Mouse (Mus musculus): ENCODE data around the gene Cdc42ep4.

The Cdc42ep4 gene

GRCm38 (mm10) chr11:113749749-113750351, 1.8 kb downstream of the Cdc42ep4 start:
- no peak for DNase-seq (ENCODE audit: low spot score in 2 of 2)

GRCm38 (mm10) chr11:113748797-113749521, 2.7 kb downstream of the Cdc42ep4 start:
- DNase-seq (ENCODE audit: low spot score in 2 of 2) = no peak

GRCm38 (mm10) chr11:113747725-113748380, 3.8 kb downstream of the Cdc42ep4 start:
- no peak for DNase-seq (ENCODE audit: low spot score in 2 of 2)

- DNase-seq (ENCODE audit: low spot score in 2 of 2) = no peak
These were observed 4.6 kb downstream of the Cdc42ep4 start for GRCm38 (mm10) chr11:113747056-113747455.

- DNase-seq (ENCODE audit: low spot score in 2 of 2) = no peak
These were observed 5.7 kb downstream of the Cdc42ep4 start for GRCm38 (mm10) chr11:113745961-113746360.

- DNase-seq (ENCODE audit: low spot score in 2 of 2) = no peak
These were observed 8.7 kb downstream of the Cdc42ep4 start for GRCm38 (mm10) chr11:113742998-113743397.

GRCm38 (mm10) chr11:113740100-113740499, 11.6 kb downstream of the Cdc42ep4 start:
- no peak for DNase-seq (ENCODE audit: low spot score in 2 of 2)

- DNase-seq (ENCODE audit: low spot score in 2 of 2) = no peak
These were observed 12.5 kb downstream of the Cdc42ep4 start for GRCm38 (mm10) chr11:113739213-113739612.

- DNase-seq (ENCODE audit: low spot score in 2 of 2) = no peak
These were observed 13.8 kb downstream of the Cdc42ep4 start for GRCm38 (mm10) chr11:113737912-113738311.

- no peak for DNase-seq (ENCODE audit: low spot score in 2 of 2)
These were observed 14.2 kb downstream of the Cdc42ep4 start for GRCm38 (mm10) chr11:113737553-113737854.

- no peak for DNase-seq (ENCODE audit: low spot score in 2 of 2)
These were observed 14.7 kb downstream of the Cdc42ep4 start for GRCm38 (mm10) chr11:113736848-113737552.

GRCm38 (mm10) chr11:113735151-113735550, 16.5 kb downstream of the Cdc42ep4 start:
- DNase-seq (ENCODE audit: low spot score in 2 of 2) = no peak

- no peak for DNase-seq (ENCODE audit: low spot score in 2 of 2)
These were observed 17.9 kb downstream of the Cdc42ep4 start for GRCm38 (mm10) chr11:113733631-113734364.

GRCm38 (mm10) chr11:113731945-113732612, 19.6 kb downstream of the Cdc42ep4 start:
- no peak for DNase-seq (ENCODE audit: low spot score in 2 of 2)

GRCm38 (mm10) chr11:113730879-113731278, 20.8 kb downstream of the Cdc42ep4 start:
- DNase-seq (ENCODE audit: low spot score in 2 of 2) = no peak

- no peak for DNase-seq (ENCODE audit: low spot score in 2 of 2)
These were observed 21.8 kb downstream of the Cdc42ep4 start for GRCm38 (mm10) chr11:113729917-113730316.

GRCm38 (mm10) chr11:113729239-113729638, 22.4 kb downstream of the Cdc42ep4 start:
- DNase-seq (ENCODE audit: low spot score in 2 of 2) = no peak

GRCm38 (mm10) chr11:113727992-113728391, 23.7 kb downstream of the Cdc42ep4 start:
- no peak for DNase-seq (ENCODE audit: low spot score in 2 of 2)

GRCm38 (mm10) chr11:113726994-113727888, 24.4 kb downstream of the Cdc42ep4 start:
- DNase-seq (ENCODE audit: low spot score in 2 of 2) = no peak
